Mouse (Mus musculus) heart, adult 9 months (tissue): ENCODE data around the gene Glb1.

Experiments used
- DNase-seq, 2 experiments: peaks; one replicate each; pipeline ENCODE4 v3.0.0; 2022; ENCODE audit warnings: low spot score in 2 of 2

The Glb1 gene

DNA sequence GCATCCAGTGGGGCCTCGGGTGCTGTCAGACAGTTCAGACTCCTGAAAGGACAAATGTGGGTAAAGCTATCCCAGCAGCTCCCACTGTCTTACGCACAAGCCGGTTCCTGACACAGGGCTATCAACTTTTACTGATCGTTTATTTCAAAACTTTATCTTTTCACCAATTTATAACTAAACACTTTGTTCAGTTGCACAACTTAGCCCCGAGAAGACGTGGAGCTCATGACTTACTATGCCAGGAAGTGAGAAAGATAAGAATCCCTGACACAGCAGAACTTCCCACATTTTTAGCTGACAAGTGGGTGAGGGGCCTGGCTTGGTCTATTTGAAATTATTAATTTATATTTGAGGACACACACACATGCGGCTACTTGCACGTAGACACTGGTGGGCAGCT, 6.2 kb upstream of the Glb1 start:
- DNase-seq: no peak

DNA sequence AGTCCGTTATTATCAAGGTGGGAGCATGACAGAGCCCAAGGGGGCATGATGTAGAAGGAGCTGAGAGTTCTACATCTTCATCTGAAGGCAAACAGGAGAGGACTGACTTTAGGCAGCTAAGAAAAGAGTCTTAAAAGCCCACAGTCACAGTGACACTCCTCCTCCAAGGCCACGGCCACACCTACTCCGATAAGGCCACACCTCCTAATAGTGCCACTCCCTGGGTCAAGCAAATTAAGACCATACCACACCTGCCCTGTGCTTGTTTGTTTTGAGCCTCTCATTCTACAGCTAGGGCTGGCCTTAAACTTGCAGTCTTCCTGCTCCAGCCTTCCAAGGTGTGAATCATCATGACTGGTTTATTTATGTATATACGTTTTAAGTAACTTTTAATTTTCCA, 5.6 kb upstream of the Glb1 start:
- no peak for DNase-seq

GRCm38 (mm10) chr9:114399680-114400079, 1.2 kb upstream of the Glb1 start:
- DNase-seq: no peak

DNA sequence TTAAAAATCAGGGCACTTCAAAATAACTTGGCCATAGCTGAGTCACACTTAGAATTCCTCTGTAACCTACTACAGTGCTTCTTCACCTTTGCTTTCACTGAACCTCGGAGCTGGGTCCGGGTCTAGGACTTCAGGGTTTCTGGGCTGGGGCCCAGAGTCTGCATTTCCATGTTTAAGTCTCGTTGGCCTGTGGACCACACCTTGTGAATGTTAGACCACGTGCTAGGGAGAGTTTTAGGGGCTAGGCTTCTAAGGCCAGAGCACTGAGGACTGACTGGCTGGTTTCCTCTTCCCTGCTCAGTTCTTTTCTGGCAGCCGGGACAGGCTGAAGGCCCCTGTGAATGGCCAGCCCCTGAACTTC, 308 bp upstream of the Glb1 start:
- no peak for DNase-seq

- DNase-seq: no peak
Measured at GRCm38 (mm10) chr9:114401685-114402080, 807 bp downstream of the Glb1 start.

- no peak for DNase-seq
Measured at GRCm38 (mm10) chr9:114407676-114408075, 6.8 kb downstream of the Glb1 start.

GRCm38 (mm10) chr9:114410313-114410862, 9.5 kb downstream of the Glb1 start:
- no peak for DNase-seq

DNA sequence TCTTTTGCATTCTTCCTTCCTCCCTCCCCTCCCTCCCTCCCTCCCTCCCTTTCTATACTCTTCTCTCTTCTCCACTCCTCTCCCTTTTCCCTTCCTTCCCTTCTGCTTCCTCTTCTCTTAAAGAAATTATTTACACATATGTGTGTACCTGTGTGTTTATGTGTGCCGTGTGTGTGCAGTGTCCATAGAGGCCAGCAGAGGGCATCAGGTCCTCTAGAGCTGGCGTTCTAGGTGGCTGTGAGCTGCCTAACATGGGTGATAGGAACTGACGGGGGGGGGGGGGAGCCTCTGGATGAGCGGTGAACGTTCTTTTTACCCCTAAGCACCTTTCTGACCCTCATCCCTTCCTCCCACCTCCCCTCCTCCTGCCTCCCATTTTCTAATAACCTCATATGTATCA, 10.4 kb downstream of the Glb1 start:
- no peak for DNase-seq

- DNase-seq: no peak
Measured at GRCm38 (mm10) chr9:114412406-114412805, 11.5 kb downstream of the Glb1 start.

DNA sequence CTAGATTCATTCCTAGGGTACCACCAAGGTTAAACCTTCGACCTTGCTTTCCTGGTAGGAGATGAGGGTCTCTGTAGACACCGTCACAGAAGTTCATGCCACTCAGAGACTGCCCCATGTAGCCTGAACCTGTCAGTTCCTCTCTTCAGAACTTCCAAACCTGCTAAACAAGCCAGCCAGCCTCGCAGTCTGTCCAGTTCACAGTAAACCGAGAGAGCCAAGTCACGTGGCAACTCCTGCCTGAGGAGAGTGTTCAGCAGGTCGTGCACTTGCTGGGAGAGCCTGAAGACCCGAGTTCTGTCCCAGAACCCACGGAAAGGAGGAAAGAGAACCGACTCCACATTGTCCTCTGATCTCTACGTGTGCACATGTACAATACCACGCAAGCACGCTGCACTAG, 13.0 kb downstream of the Glb1 start:
- DNase-seq: no peak

DNA sequence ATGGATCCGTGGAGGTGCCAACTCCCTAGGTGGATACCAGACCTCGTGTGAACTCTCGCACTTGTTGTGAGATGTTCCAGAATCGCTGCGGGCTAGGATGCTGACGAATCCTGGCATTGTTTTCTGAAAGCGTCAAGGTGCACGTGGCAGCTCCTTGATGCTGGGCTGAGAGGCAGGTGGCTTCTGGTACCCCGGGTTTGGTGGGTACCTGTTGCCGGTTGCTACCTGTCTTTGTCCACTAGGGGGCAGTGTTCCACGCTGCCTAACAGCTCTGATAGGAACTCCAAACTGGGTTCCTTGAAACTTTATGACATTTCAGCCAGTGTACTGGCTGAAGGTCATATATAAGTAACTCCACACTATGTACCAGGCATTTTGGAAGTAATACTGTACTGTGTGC, 14.8 kb downstream of the Glb1 start:
- DNase-seq: no peak

GRCm38 (mm10) chr9:114416646-114417517, 16.0 kb downstream of the Glb1 start:
- no peak for DNase-seq

DNA sequence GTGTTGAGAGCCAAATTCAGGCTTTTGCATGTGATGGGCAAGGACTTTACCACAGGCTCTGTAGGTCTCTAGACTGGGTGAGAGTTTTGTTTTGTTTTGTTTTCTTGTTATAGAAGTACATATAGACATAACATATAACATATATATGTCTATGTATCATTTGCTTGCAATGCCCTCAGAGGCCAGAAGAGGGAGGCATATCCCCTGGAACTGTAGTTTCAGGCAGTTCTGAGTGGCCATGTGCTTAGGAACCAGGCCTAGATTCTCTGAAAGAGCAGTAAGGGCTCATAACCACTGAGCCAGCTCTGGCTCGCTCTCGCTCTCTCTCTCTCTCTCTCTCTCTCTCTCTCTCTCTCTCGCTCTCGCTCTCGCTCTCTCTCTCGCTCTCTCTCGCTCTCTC, 17.3 kb downstream of the Glb1 start:
- DNase-seq: no peak

GRCm38 (mm10) chr9:114420443-114420842, 19.6 kb downstream of the Glb1 start:
- no peak for DNase-seq

DNA sequence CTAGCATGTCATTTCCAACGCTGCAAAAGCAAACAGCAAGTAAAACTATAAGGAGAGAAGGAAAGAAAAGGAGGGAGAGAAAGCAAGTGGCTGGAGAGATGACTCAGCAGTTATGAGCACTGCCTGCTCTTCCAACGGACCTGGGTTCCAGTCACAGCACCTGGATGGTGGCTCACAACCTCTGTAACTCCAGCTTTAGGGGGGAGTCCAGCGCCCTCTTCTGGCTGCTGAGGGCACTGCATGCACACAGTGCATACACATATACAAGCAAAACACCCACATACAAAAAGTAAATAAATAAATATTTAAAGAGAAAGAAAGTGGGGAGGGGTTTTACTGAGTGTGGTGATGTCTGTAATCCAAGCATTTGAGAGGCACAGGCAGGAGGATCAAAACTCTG, 20.2 kb downstream of the Glb1 start:
- no peak for DNase-seq

DNA sequence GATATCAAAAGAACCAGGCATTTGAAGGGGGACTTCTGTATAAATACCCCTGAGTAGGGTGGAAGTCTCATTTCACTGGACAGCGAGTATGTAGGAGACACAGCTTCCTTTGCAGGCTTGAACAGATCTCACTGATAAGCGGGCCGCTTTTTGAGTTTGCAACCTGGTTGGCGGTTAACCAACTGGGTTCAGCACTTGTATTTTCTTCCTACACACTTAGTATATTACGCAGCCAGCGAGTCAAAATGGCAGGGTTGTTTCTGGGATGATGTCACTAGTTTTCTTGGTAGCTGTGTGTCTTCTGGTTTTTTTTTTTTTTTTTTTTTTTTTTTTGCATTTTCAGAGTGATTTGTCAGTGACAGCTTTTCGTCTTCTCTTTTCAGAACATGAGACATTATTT, 20.9 kb downstream of the Glb1 start:
- no peak for DNase-seq

DNA sequence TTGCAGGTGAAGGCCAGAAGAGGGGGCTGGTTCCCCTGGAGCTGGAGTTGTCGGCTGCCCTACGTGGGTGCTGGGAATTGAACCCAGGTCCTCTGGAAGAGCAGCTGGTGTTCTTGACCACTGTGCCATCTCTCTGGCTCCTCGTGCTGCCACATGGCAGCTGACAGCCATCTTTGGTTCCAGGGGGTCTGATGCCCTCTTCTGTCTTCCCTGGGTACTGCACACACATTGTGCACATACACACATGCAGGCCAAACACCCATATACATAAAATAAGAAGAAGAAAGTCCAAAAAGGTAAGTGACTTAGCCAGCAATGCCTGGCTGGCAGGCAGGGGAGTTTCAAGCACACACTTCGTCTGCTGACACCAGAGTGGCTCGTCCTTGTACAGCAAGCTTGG, 24.7 kb downstream of the Glb1 start:
- DNase-seq: no peak

DNA sequence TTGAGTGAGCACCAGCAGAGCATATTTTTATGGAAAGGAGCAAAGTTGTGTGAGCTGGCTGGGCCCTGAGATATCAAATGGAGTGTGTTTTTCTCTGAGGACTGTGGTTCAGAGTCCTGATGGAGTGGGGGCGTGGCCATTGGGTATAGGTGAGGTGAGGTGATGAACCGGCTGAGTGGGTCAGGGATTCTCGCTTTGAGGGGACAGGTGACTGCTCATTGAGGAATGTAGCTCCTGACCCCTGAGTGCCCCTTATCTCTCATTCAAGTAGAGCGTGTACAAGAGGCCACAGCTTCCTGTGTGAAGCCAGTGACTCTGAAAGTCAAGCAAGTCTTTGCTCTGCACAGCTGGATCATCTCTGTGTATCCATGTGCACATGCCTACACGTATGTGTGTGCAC, 25.3 kb downstream of the Glb1 start:
- no peak for DNase-seq

GRCm38 (mm10) chr9:114427425-114427824, 26.5 kb downstream of the Glb1 start:
- no peak for DNase-seq

- DNase-seq: no peak
Measured at GRCm38 (mm10) chr9:114428103-114428834, 27.4 kb downstream of the Glb1 start.

DNA sequence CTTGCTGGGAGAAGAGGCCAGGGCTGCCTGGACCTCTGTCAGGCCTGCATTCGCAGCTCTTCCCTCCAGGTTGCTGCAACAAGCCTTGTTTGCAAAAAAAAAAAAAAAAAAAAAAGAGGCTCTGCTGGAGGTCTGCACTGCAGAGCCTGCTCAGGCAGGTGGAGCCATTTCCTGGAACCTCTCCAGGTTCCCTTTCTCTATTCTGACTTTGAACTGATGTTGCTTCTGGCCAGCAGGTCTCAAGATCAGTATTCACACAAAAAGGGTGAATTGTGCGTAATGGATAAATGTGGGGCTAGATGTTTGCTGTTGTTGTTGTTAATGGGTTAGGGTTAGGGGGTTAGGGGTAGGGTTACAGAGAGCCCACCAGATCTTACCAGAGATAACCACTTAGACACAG, 34.8 kb downstream of the Glb1 start:
- no peak for DNase-seq

GRCm38 (mm10) chr9:114440548-114440947, 39.7 kb downstream of the Glb1 start:
- DNase-seq: no peak

DNA sequence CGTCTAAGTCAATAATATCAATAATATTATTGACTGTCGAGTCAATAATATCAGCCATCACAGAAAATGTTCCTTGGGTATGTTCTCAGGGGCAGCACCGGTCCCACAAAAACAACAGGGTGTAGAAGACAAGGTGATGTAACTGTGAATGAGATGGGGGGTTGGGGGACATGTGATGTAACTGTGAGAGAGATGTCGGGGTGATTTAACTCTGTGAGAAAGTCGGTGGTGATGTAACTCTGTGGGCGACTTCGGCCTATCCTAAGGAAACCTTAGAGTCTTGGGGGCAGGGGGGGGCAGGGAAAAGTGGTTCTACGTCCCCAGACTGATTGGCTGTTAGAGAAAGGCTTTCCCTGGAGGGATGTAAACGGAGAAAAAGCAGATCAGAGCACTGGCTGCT, 41.3 kb downstream of the Glb1 start:
- DNase-seq: no peak
